Mouse (Mus musculus) limb, embryonic 10.5 days (tissue): Measurements from ENCODE around the gene Rab4a. TPM values are rescaled to one million over a fixed set of nuclear protein-coding genes. Genes with fewer than 3 reads are reported as not detected.
A peak's percentile ranks its signal among the peaks of the same experiment; 100 is the strongest.
"Not testable (repeated sequence)": the region's sequence is repeated elsewhere in the genome, so short reads cannot be mapped to it uniquely, and the experiment has no call there.

ENCODE experiments used
- DNase-seq: peaks from one replicate; pipeline ENCODE4 v3.0.0-alpha.2; 2017; ENCODE audit warnings: low spot score
- H3K27ac ChIP-seq: fragments of 300-500 bp; sonication (generic); 2 replicates; pipeline ENCODE4 v1.5.1; 2016; ENCODE audit warnings: mild to moderate bottlenecking
- H3K27me3 ChIP-seq: fragments of 300-500 bp; sonication (generic); 2 replicates; pipeline ENCODE4 v1.6.1; 2016; ENCODE audit warnings: low read depth, mild to moderate bottlenecking; ENCODE audit not compliant: poor library complexity, severe bottlenecking
- H3K36me3 ChIP-seq: fragments of 300-500 bp; sonication (generic); 2 replicates; pipeline ENCODE4 v1.6.1; 2016; ENCODE audit warnings: mild to moderate bottlenecking, moderate library complexity
- H3K4me1 ChIP-seq: fragments of 300-500 bp; sonication (generic); 2 replicates; pipeline ENCODE4 v1.6.1; 2016
- H3K4me3 ChIP-seq: fragments of 300-500 bp; sonication (generic); 2 replicates; pipeline ENCODE4 v1.5.1; 2016; ENCODE audit warnings: mild to moderate bottlenecking, moderate library complexity
- H3K9me3 ChIP-seq: fragments of 300-500 bp; sonication (generic); replicated peaks from 2 replicates; pipeline ENCODE4 v1.6.1; 2016; ENCODE audit warnings: mild to moderate bottlenecking
- WGBS: fragments of 180-500 bp; shearing (Covaris S2); methylation state at CpG from one replicate; pipeline ENCODE4 v1.1.7; 2016; 5-methylcytosine and 5-hydroxymethylcytosine counted together
- polyA plus RNA-seq: library from polyadenylated mRNA; unstranded; fragments of >200 nt; fragmentation: Nextera tagmentation; extraction: Ambion mirVana; gene quantifications from 2 replicates; pipeline ENCODE4 v1.2.1, GENCODE M21; 2016

Rab4a gene
- polyA plus RNA-seq, 1 experiment from 2014 or later = 58.2 TPM

GRCm38 (mm10) chr8:123807852-123808573 is 2.2 kb downstream of the Rab4a start:
- H3K27ac ChIP-seq = no peak overlapping the region
- no peaks in the 10 kb centered on the region for H3K9me3 ChIP-seq
- peaks cover 13% of the 10 kb centered on the region for H3K36me3 ChIP-seq
- 80% methylated on average over 6 of the region's 6 CpGs for WGBS
- peaks cover 34% of the 10 kb centered on the region for H3K4me1 ChIP-seq
- DNase-seq = no peak
- no peaks in the 10 kb centered on the region for H3K27me3 ChIP-seq
- 0 out of 2 replicates have a peak overlapping the region, but pooled peaks have one; percentile 93 for H3K4me3 ChIP-seq

GRCm38 (mm10) chr8:123808671-123809070 is 2.9 kb downstream of the Rab4a start:
- WGBS = 83% methylated on average over 7 of the region's 7 CpGs
- Histone ChIP-seq H3K27me3 (no peaks in the 10 kb centered on the region), H3K36me3 (peaks cover 13% of the 10 kb centered on the region), H3K4me3 (no peak overlapping the region), H3K9me3 (no peaks in the 10 kb centered on the region), H3K27ac (no peak overlapping the region), H3K4me1 (peaks cover 41% of the 10 kb centered on the region)
- DNase-seq = no peak

GRCm38 (mm10) chr8:123809342-123809741 is 3.6 kb downstream of the Rab4a start:
- DNase-seq = not testable (repeated sequence)
- 89% methylated on average over 4 of the region's 4 CpGs for WGBS

GRCm38 (mm10) chr8:123812227-123812626 is 6.4 kb downstream of the Rab4a start:
- no peak overlapping the region for H3K27ac ChIP-seq
- H3K9me3 ChIP-seq = no peaks in the 10 kb centered on the region
- no peaks in the 10 kb centered on the region for H3K27me3 ChIP-seq
- WGBS = 82% methylated on average over 5 of the region's 5 CpGs
- peaks cover 16% of the 10 kb centered on the region for H3K4me1 ChIP-seq
- no peak for DNase-seq
- H3K4me3 ChIP-seq = no peak overlapping the region
- peaks cover 40% of the 10 kb centered on the region for H3K36me3 ChIP-seq

More at GRCm38 (mm10) chr8:123809342-123809741, 3.6 kb downstream of the Rab4a start:
- H3K27me3 ChIP-seq, H3K4me3 ChIP-seq, H3K9me3 ChIP-seq, H3K27ac ChIP-seq: not testable (repeated sequence)
- Histone ChIP-seq H3K36me3 (peaks cover 16% of the 10 kb centered on the region), H3K4me1 (peaks cover 39% of the 10 kb centered on the region)

- Histone ChIP-seq H3K36me3 (peaks cover 47% of the 10 kb centered on the region), H3K9me3 (no peaks in the 10 kb centered on the region), H3K4me1 (peaks cover 10% of the 10 kb centered on the region), H3K27ac (peak overlapping the region; percentile 42), H3K27me3 (no peaks in the 10 kb centered on the region), H3K4me3 (no peak overlapping the region)
- 81% methylated on average over 16 of the region's 16 CpGs for WGBS
- no peak for DNase-seq
Measured at GRCm38 (mm10) chr8:123813173-123813891, 7.5 kb downstream of the Rab4a start.

GRCm38 (mm10) chr8:123813892-123814266 is 8.1 kb downstream of the Rab4a start:
- Histone ChIP-seq H3K27ac (peak overlapping the region; percentile 42), H3K27me3 (no peaks in the 10 kb centered on the region)

GRCm38 (mm10) chr8:123815325-123815724 is 9.5 kb downstream of the Rab4a start:
- no peak overlapping the region for H3K27ac ChIP-seq
- WGBS = 86% methylated on average over 11 of the region's 11 CpGs
- H3K36me3 ChIP-seq = peaks cover 49% of the 10 kb centered on the region
- no peaks in the 10 kb centered on the region for H3K9me3 ChIP-seq
- H3K27me3 ChIP-seq = no peaks in the 10 kb centered on the region
- H3K4me3 ChIP-seq = no peak overlapping the region
- DNase-seq = no peak
- peaks cover 10% of the 10 kb centered on the region for H3K4me1 ChIP-seq

More at GRCm38 (mm10) chr8:123813892-123814266, 8.1 kb downstream of the Rab4a start:
- Histone ChIP-seq H3K4me3 (no peak overlapping the region), H3K9me3 (no peaks in the 10 kb centered on the region), H3K4me1 (peaks cover 10% of the 10 kb centered on the region), H3K36me3 (peaks cover 51% of the 10 kb centered on the region)
- WGBS = 92% methylated on average over 4 of the region's 4 CpGs
- no peak for DNase-seq

- peaks cover 60% of the 10 kb centered on the region for H3K36me3 ChIP-seq
- peaks cover 10% of the 10 kb centered on the region for H3K4me1 ChIP-seq
- H3K27ac ChIP-seq = no peak overlapping the region
- WGBS = 90% methylated on average over 8 of the region's 8 CpGs
- H3K9me3 ChIP-seq = no peaks in the 10 kb centered on the region
- no peak overlapping the region for H3K4me3 ChIP-seq
- no peak for DNase-seq
- no peaks in the 10 kb centered on the region for H3K27me3 ChIP-seq
Measured at GRCm38 (mm10) chr8:123816939-123817338, 11.2 kb downstream of the Rab4a start.

GRCm38 (mm10) chr8:123817747-123818146 is 12.0 kb downstream of the Rab4a start:
- no peaks in the 10 kb centered on the region for H3K9me3 ChIP-seq
- peaks cover 64% of the 10 kb centered on the region for H3K36me3 ChIP-seq
- H3K27ac ChIP-seq = no peak overlapping the region
- H3K27me3 ChIP-seq = no peaks in the 10 kb centered on the region
- no peak for DNase-seq
- no peak overlapping the region for H3K4me3 ChIP-seq
- H3K4me1 ChIP-seq = peaks cover 10% of the 10 kb centered on the region
- WGBS = 92% methylated on average over 11 of the region's 11 CpGs

GRCm38 (mm10) chr8:123819683-123820610 is 14.2 kb downstream of the Rab4a start:
- Histone ChIP-seq H3K36me3 (peaks cover 76% of the 10 kb centered on the region), H3K27ac (no peak overlapping the region), H3K27me3 (no peaks in the 10 kb centered on the region), H3K4me3 (no peak overlapping the region), H3K9me3 (no peaks in the 10 kb centered on the region), H3K4me1 (no peaks in the 10 kb centered on the region)
- DNase-seq = no peak
- WGBS = 94% methylated on average over 19 of the region's 19 CpGs

GRCm38 (mm10) chr8:123820780-123821179 is 15.0 kb downstream of the Rab4a start:
- H3K27me3 ChIP-seq = no peaks in the 10 kb centered on the region
- DNase-seq = no peak
- WGBS = 96% methylated on average over 6 of the region's 6 CpGs
- H3K36me3 ChIP-seq = peaks cover 76% of the 10 kb centered on the region
- no peaks in the 10 kb centered on the region for H3K4me1 ChIP-seq
- no peak overlapping the region for H3K4me3 ChIP-seq
- H3K27ac ChIP-seq = no peak overlapping the region
- H3K9me3 ChIP-seq = no peaks in the 10 kb centered on the region

- Histone ChIP-seq H3K4me3 (no peak overlapping the region), H3K27me3 (no peaks in the 10 kb centered on the region), H3K4me1 (no peaks in the 10 kb centered on the region), H3K36me3 (peaks cover 76% of the 10 kb centered on the region), H3K9me3 (no peaks in the 10 kb centered on the region), H3K27ac (no peak overlapping the region)
- WGBS = 95% methylated on average over 10 of the region's 10 CpGs
- DNase-seq = no peak
Measured at GRCm38 (mm10) chr8:123823111-123823510, 17.3 kb downstream of the Rab4a start.
